Mouse (Mus musculus): ENCODE results near the gene Ugt1a9. TPM values are rescaled to one million over a fixed set of nuclear protein-coding genes. Genes with fewer than 3 reads are reported as not detected.

The Ugt1a9 gene
- polyA plus RNA-seq, 1 experiment: not detected

- Histone ChIP-seq H3K36me3 (ENCODE audit: control insufficient read depth, insufficient read depth, low read length, poor library complexity, severe bottlenecking) (peaks cover 23% of the 10 kb centered on the region), H3K27me3 (ENCODE audit: control insufficient read depth, insufficient read depth, low read length, poor library complexity, severe bottlenecking) (no peaks in the 10 kb centered on the region), H3K4me3 (ENCODE audit: low read depth, low read length) (no peak overlapping the region), H3K27ac (ENCODE audit: insufficient read depth, low read length) (no peak overlapping the region), H3K9ac (ENCODE audit: low read depth, poor library complexity, severe bottlenecking) (no peak overlapping the region), H3K9me3 (replicated peaks; ENCODE audit: control insufficient read depth, insufficient read depth, low read length, poor library complexity, severe bottlenecking) (no peaks in the 10 kb centered on the region), H3K4me1 (ENCODE audit: control insufficient read depth, insufficient read depth, low read length) (no peaks in the 10 kb centered on the region)
- TF ChIP-seq POLR2A (IDR thresholded peaks at IDR 0.05; ENCODE audit: insufficient read depth, low read length): no peak
- TF ChIP-seq CTCF (IDR thresholded peaks at IDR 0.05; ENCODE audit: low read depth, low read length): no peak
- TF ChIP-seq EP300 (IDR thresholded peaks at IDR 0.05; ENCODE audit: insufficient read depth, low read depth, low read length): no peak
Measured at GRCm38 (mm10) chr1:88259643-88260024, 189.0 kb downstream of the Ugt1a9 start.

GRCm38 (mm10) chr1:88260114-88260513 is 189.5 kb downstream of the Ugt1a9 start:
- TF ChIP-seq EP300 (IDR thresholded peaks at IDR 0.05; ENCODE audit: insufficient read depth, low read depth, low read length) (no peak), CTCF (IDR thresholded peaks at IDR 0.05; ENCODE audit: low read depth, low read length) (no peak), POLR2A (IDR thresholded peaks at IDR 0.05; ENCODE audit: insufficient read depth, low read length) (no peak)
- no peaks in the 10 kb centered on the region for H3K4me1 ChIP-seq (ENCODE audit: control insufficient read depth, insufficient read depth, low read length)
- no peak overlapping the region for H3K4me3 ChIP-seq (ENCODE audit: low read depth, low read length)
- no peak overlapping the region for H3K27ac ChIP-seq (ENCODE audit: insufficient read depth, low read length)
- H3K9ac ChIP-seq (ENCODE audit: low read depth, poor library complexity, severe bottlenecking): no peak overlapping the region
- H3K9me3 ChIP-seq (replicated peaks; ENCODE audit: control insufficient read depth, insufficient read depth, low read length, poor library complexity, severe bottlenecking): no peaks in the 10 kb centered on the region
- H3K36me3 ChIP-seq (ENCODE audit: control insufficient read depth, insufficient read depth, low read length, poor library complexity, severe bottlenecking): peaks cover 27% of the 10 kb centered on the region
- no peaks in the 10 kb centered on the region for H3K27me3 ChIP-seq (ENCODE audit: control insufficient read depth, insufficient read depth, low read length, poor library complexity, severe bottlenecking)

GRCm38 (mm10) chr1:88260604-88261377 is 190.2 kb downstream of the Ugt1a9 start:
- Histone ChIP-seq H3K4me3 (ENCODE audit: low read depth, low read length) (no peak overlapping the region), H3K9me3 (replicated peaks; ENCODE audit: control insufficient read depth, insufficient read depth, low read length, poor library complexity, severe bottlenecking) (no peaks in the 10 kb centered on the region), H3K27me3 (ENCODE audit: control insufficient read depth, insufficient read depth, low read length, poor library complexity, severe bottlenecking) (no peaks in the 10 kb centered on the region), H3K9ac (ENCODE audit: low read depth, poor library complexity, severe bottlenecking) (no peak overlapping the region), H3K4me1 (ENCODE audit: control insufficient read depth, insufficient read depth, low read length) (no peaks in the 10 kb centered on the region), H3K36me3 (ENCODE audit: control insufficient read depth, insufficient read depth, low read length, poor library complexity, severe bottlenecking) (peaks cover 34% of the 10 kb centered on the region), H3K27ac (ENCODE audit: insufficient read depth, low read length) (no peak overlapping the region)
- TF ChIP-seq POLR2A (IDR thresholded peaks at IDR 0.05; ENCODE audit: insufficient read depth, low read length) (no peak), CTCF (IDR thresholded peaks at IDR 0.05; ENCODE audit: low read depth, low read length) (no peak), EP300 (IDR thresholded peaks at IDR 0.05; ENCODE audit: insufficient read depth, low read depth, low read length) (no peak)

- no peaks in the 10 kb centered on the region for H3K27me3 ChIP-seq (ENCODE audit: control insufficient read depth, insufficient read depth, low read length, poor library complexity, severe bottlenecking)
- no peak overlapping the region for H3K4me3 ChIP-seq (ENCODE audit: low read depth, low read length)
- no peaks in the 10 kb centered on the region for H3K4me1 ChIP-seq (ENCODE audit: control insufficient read depth, insufficient read depth, low read length)
- no peaks in the 10 kb centered on the region for H3K9me3 ChIP-seq (replicated peaks; ENCODE audit: control insufficient read depth, insufficient read depth, low read length, poor library complexity, severe bottlenecking)
- H3K9ac ChIP-seq (ENCODE audit: low read depth, poor library complexity, severe bottlenecking): no peak overlapping the region
- no peak overlapping the region for H3K27ac ChIP-seq (ENCODE audit: insufficient read depth, low read length)
- H3K36me3 ChIP-seq (ENCODE audit: control insufficient read depth, insufficient read depth, low read length, poor library complexity, severe bottlenecking): peaks cover 43% of the 10 kb centered on the region
- TF ChIP-seq POLR2A (IDR thresholded peaks at IDR 0.05; ENCODE audit: insufficient read depth, low read length): no peak
- TF ChIP-seq CTCF (IDR thresholded peaks at IDR 0.05; ENCODE audit: low read depth, low read length): no peak
- TF ChIP-seq EP300 (IDR thresholded peaks at IDR 0.05; ENCODE audit: insufficient read depth, low read depth, low read length): no peak
Measured at GRCm38 (mm10) chr1:88261706-88262105, 191.1 kb downstream of the Ugt1a9 start.

GRCm38 (mm10) chr1:88262255-88262654 is 191.7 kb downstream of the Ugt1a9 start:
- Histone ChIP-seq H3K9ac (ENCODE audit: low read depth, poor library complexity, severe bottlenecking) (no peak overlapping the region), H3K9me3 (replicated peaks; ENCODE audit: control insufficient read depth, insufficient read depth, low read length, poor library complexity, severe bottlenecking) (no peaks in the 10 kb centered on the region), H3K27ac (ENCODE audit: insufficient read depth, low read length) (no peak overlapping the region), H3K36me3 (ENCODE audit: control insufficient read depth, insufficient read depth, low read length, poor library complexity, severe bottlenecking) (peaks cover 49% of the 10 kb centered on the region), H3K4me1 (ENCODE audit: control insufficient read depth, insufficient read depth, low read length) (no peaks in the 10 kb centered on the region), H3K4me3 (ENCODE audit: low read depth, low read length) (no peak overlapping the region), H3K27me3 (ENCODE audit: control insufficient read depth, insufficient read depth, low read length, poor library complexity, severe bottlenecking) (no peaks in the 10 kb centered on the region)
- TF ChIP-seq POLR2A (IDR thresholded peaks at IDR 0.05; ENCODE audit: insufficient read depth, low read length) (no peak), CTCF (IDR thresholded peaks at IDR 0.05; ENCODE audit: low read depth, low read length) (no peak), EP300 (IDR thresholded peaks at IDR 0.05; ENCODE audit: insufficient read depth, low read depth, low read length) (no peak)

GRCm38 (mm10) chr1:88262961-88263360 is 192.4 kb downstream of the Ugt1a9 start:
- Histone ChIP-seq H3K9me3 (replicated peaks; ENCODE audit: control insufficient read depth, insufficient read depth, low read length, poor library complexity, severe bottlenecking) (no peaks in the 10 kb centered on the region), H3K4me3 (ENCODE audit: low read depth, low read length) (no peak overlapping the region), H3K9ac (ENCODE audit: low read depth, poor library complexity, severe bottlenecking) (no peak overlapping the region), H3K36me3 (ENCODE audit: control insufficient read depth, insufficient read depth, low read length, poor library complexity, severe bottlenecking) (peaks cover 56% of the 10 kb centered on the region), H3K27me3 (ENCODE audit: control insufficient read depth, insufficient read depth, low read length, poor library complexity, severe bottlenecking) (no peaks in the 10 kb centered on the region), H3K27ac (ENCODE audit: insufficient read depth, low read length) (no peak overlapping the region), H3K4me1 (ENCODE audit: control insufficient read depth, insufficient read depth, low read length) (no peaks in the 10 kb centered on the region)
- TF ChIP-seq EP300 (IDR thresholded peaks at IDR 0.05; ENCODE audit: insufficient read depth, low read depth, low read length) (no peak), POLR2A (IDR thresholded peaks at IDR 0.05; ENCODE audit: insufficient read depth, low read length) (no peak), CTCF (IDR thresholded peaks at IDR 0.05; ENCODE audit: low read depth, low read length) (no peak)

Measured in ES-Bruce4 (cell line).